Mouse (Mus musculus): Measurements from ENCODE around the gene Prdm15. TPM values are rescaled to one million over a fixed set of nuclear protein-coding genes. Genes with fewer than 3 reads are reported as not detected.

Gene Prdm15
- total and polyA plus RNA-seq, 3 experiments: 6.4 to 7.9 (median 7.3) TPM

- dilution Hi-C loops (cut with MboI; ENCODE audit: extremely low pct_ligation_motif_present, extremely low pct_unique_long_range_greater_than_20kb, low sequenced_read_pairs): no loop called here
Measured at GRCm38 (mm10) chr16:97882891-97883290, 31.2 kb upstream of the Prdm15 start.

GRCm38 (mm10) chr16:97879134-97879533, 27.5 kb upstream of the Prdm15 start:
- DNase-seq (ENCODE audit: extremely low read depth): peak; percentile 85
- in situ Hi-C loops (cut with MboI; ENCODE audit: low pct_ligation_motif_present, low pct_unique_long_range_greater_than_20kb, low sequenced_read_pairs): no loop called here
- no peak overlapping the region for H3K4me3 ChIP-seq (replicated peaks in 1 of 3; ENCODE audit: low read depth in 2 of 3, low read length in 2 of 3, poor library complexity in 1 of 3)
- H3K9ac ChIP-seq (ENCODE audit: insufficient read depth, low read depth): no peak overlapping the region
- H3K27me3 ChIP-seq (replicated peaks): no peaks in the 10 kb centered on the region
- H3K4me1 ChIP-seq (ENCODE audit: control insufficient read depth in 1 of 2, insufficient read depth in 2 of 2): peaks cover 23 to 45% of the 10 kb centered on the region in 2 experiments
- H3K9me3 ChIP-seq (replicated peaks; ENCODE audit: low read length): no peaks in the 10 kb centered on the region
- H3K27ac ChIP-seq (ENCODE audit: insufficient read depth, low read depth): no peak overlapping the region
- H3K4me2 ChIP-seq (ENCODE audit: insufficient read depth, low read depth, poor library complexity, severe bottlenecking): no peak overlapping the region
- H3K79me2 ChIP-seq (replicated peaks; ENCODE audit: control insufficient read depth, extremely low read depth, insufficient read depth, poor library complexity, severe bottlenecking): no peaks in the 10 kb centered on the region
- dilution Hi-C loops (cut with MboI; ENCODE audit: extremely low pct_ligation_motif_present, extremely low pct_unique_long_range_greater_than_20kb, low sequenced_read_pairs): no loop called here
- H3K36me3 ChIP-seq (replicated peaks in 1 of 2; ENCODE audit: control insufficient read depth in 1 of 2, insufficient read depth in 1 of 2, low read length in 1 of 2): peaks cover 0 to 2% of the 10 kb centered on the region in 2 experiments
- TF ChIP-seq EP300 (IDR thresholded peaks at IDR 0.05; ENCODE audit: low read length): no peak
- TF ChIP-seq TBP (conservative IDR thresholded peaks at IDR 0.05; ENCODE audit: low read depth, low read length): no peak
- peak; percentile 98 for TF ChIP-seq SMC3 (IDR thresholded peaks at IDR 0.05; ENCODE audit: low read depth, low read length)
- TF ChIP-seq MAX (IDR thresholded peaks at IDR 0.05; ENCODE audit: low read length): no peak
- TF ChIP-seq ZC3H11A (IDR thresholded peaks at IDR 0.05; ENCODE audit: low read depth, low read length): peak; percentile 89
- no peak for TF ChIP-seq TCF12 (IDR thresholded peaks at IDR 0.05; ENCODE audit: low read depth, low read length)
- no peak for TF ChIP-seq CHD2 (IDR thresholded peaks at IDR 0.05; ENCODE audit: low read length)
- no peak for TF ChIP-seq KAT2A (IDR thresholded peaks at IDR 0.05; ENCODE audit: insufficient replicate concordance, low read length)
- TF ChIP-seq IRF4 (IDR thresholded peaks at IDR 0.05; ENCODE audit: low read depth, low read length): 0 out of 2 replicates have a peak, but pooled peaks have one; percentile 40
- no peak for TF ChIP-seq NELFE (IDR thresholded peaks at IDR 0.05; ENCODE audit: low read depth, low read length)
- TF ChIP-seq CTCF (conservative IDR thresholded peaks at IDR 0.05 in 1 of 2, IDR thresholded peaks at IDR 0.05 in 1 of 2; ENCODE audit: low read depth in 2 of 2, low read length in 2 of 2): peak; percentile 98 to 99
- TF ChIP-seq ZKSCAN1 (IDR thresholded peaks at IDR 0.05; ENCODE audit: borderline replicate concordance, low read depth, low read length): no peak
- no peak for TF ChIP-seq HCFC1 (IDR thresholded peaks at IDR 0.05; ENCODE audit: low read depth, low read length)
- TF ChIP-seq MYC (IDR thresholded peaks at IDR 0.05; ENCODE audit: low read depth, low read length): peak; percentile 52; the same call in 1 of the 2 replicates
- no peak for TF ChIP-seq UBTF (IDR thresholded peaks at IDR 0.05; ENCODE audit: low read depth, low read length)
- no peak; the same call in 1 of the 2 replicates for TF ChIP-seq USF2 (conservative IDR thresholded peaks at IDR 0.05; ENCODE audit: low read depth, low read length)
- no peak for TF ChIP-seq BHLHE40 (IDR thresholded peaks at IDR 0.05; ENCODE audit: low read depth, low read length)
- no peak for TF ChIP-seq NRF1 (IDR thresholded peaks at IDR 0.05; ENCODE audit: low read depth, low read length)
- TF ChIP-seq SIN3A (IDR thresholded peaks at IDR 0.05; ENCODE audit: low read length): no peak
- TF ChIP-seq ZMIZ1 (IDR thresholded peaks at IDR 0.05; ENCODE audit: low read depth, low read length): no peak
- TF ChIP-seq RAD21 (IDR thresholded peaks at IDR 0.05; ENCODE audit: low read depth, low read length): peak; percentile 99

More at GRCm38 (mm10) chr16:97882891-97883290, 31.2 kb upstream of the Prdm15 start:
- in situ Hi-C loops (cut with MboI; ENCODE audit: low pct_ligation_motif_present, low pct_unique_long_range_greater_than_20kb, low sequenced_read_pairs): loop anchor here (5.0 kb wide), 2 partner anchors 34 to 76 kb away; no protein-coding TSS in a partner anchor
- Histone ChIP-seq H3K79me2 (replicated peaks; ENCODE audit: control insufficient read depth, extremely low read depth, insufficient read depth, poor library complexity, severe bottlenecking) (no peaks in the 10 kb centered on the region), H3K27ac (ENCODE audit: insufficient read depth, low read depth) (no peak overlapping the region), H3K4me3 (replicated peaks in 1 of 3; ENCODE audit: low read depth in 2 of 3, low read length in 2 of 3, poor library complexity in 1 of 3) (no peak overlapping the region), H3K4me1 (ENCODE audit: control insufficient read depth in 1 of 2, insufficient read depth in 2 of 2) (peaks cover 0 to 9% of the 10 kb centered on the region in 2 experiments; a peak in 1 of 4 replicates), H3K9ac (ENCODE audit: insufficient read depth, low read depth) (no peak overlapping the region), H3K36me3 (replicated peaks in 1 of 2; ENCODE audit: control insufficient read depth in 1 of 2, insufficient read depth in 1 of 2, low read length in 1 of 2) (no peaks in the 10 kb centered on the region), H3K4me2 (ENCODE audit: insufficient read depth, low read depth, poor library complexity, severe bottlenecking) (no peak overlapping the region), H3K9me3 (replicated peaks; ENCODE audit: low read length) (no peaks in the 10 kb centered on the region), H3K27me3 (replicated peaks) (no peaks in the 10 kb centered on the region)
- DNase-seq (ENCODE audit: extremely low read depth): no peak
- no peak for TF ChIP-seq MAZ (IDR thresholded peaks at IDR 0.05; ENCODE audit: low read depth, low read length)
- TF ChIP-seq PAX5 (IDR thresholded peaks at IDR 0.05; ENCODE audit: low read length): no peak
- no peak for TF ChIP-seq USF1 (IDR thresholded peaks at IDR 0.05; ENCODE audit: low read depth, low read length)
- no peak for TF ChIP-seq ZMIZ1 (IDR thresholded peaks at IDR 0.05; ENCODE audit: low read depth, low read length)
- no peak for TF ChIP-seq ZC3H11A (IDR thresholded peaks at IDR 0.05; ENCODE audit: low read depth, low read length)
- TF ChIP-seq E2F4 (IDR thresholded peaks at IDR 0.05; ENCODE audit: insufficient replicate concordance, low read depth, low read length): no peak
- TF ChIP-seq MAX (IDR thresholded peaks at IDR 0.05; ENCODE audit: low read length): no peak
- no peak for TF ChIP-seq SMC3 (IDR thresholded peaks at IDR 0.05; ENCODE audit: low read depth, low read length)
- TF ChIP-seq MYC (IDR thresholded peaks at IDR 0.05; ENCODE audit: low read depth, low read length): no peak
- no peak for TF ChIP-seq USF2 (conservative IDR thresholded peaks at IDR 0.05; ENCODE audit: low read depth, low read length)
- TF ChIP-seq CHD2 (IDR thresholded peaks at IDR 0.05; ENCODE audit: low read length): no peak
- no peak for TF ChIP-seq MEF2A (IDR thresholded peaks at IDR 0.05; ENCODE audit: borderline replicate concordance, low read depth, low read length)
- TF ChIP-seq UBTF (IDR thresholded peaks at IDR 0.05; ENCODE audit: low read depth, low read length): no peak
- no peak for TF ChIP-seq RAD21 (IDR thresholded peaks at IDR 0.05; ENCODE audit: low read depth, low read length)
- no peak for TF ChIP-seq NELFE (IDR thresholded peaks at IDR 0.05; ENCODE audit: low read depth, low read length)

Data from CH12.LX (cell line).